Mouse (Mus musculus): Measurements from ENCODE around the gene Nlgn2.

- TF ChIP-seq CTCF (IDR thresholded peaks at IDR 0.05; ENCODE audit: low read depth) (no peak), EP300 (optimal IDR thresholded peaks at IDR 0.05) (no peak)
Measured at GRCm38 (mm10) chr11:69803328-69803727, 34.3 kb downstream of the Nlgn2 start.
